Mouse (Mus musculus): ENCODE data around the gene Ifi27l2b.
"Not testable (repeated sequence)": the region's sequence is repeated elsewhere in the genome, so short reads cannot be mapped to it uniquely, and the experiment has no call there.

Ifi27l2b gene

GRCm38 (mm10) chr12:103457140-103457539 is at the start of gene Ifi27l2b:
Ifi27l2b (minus strand) TSS chr12:103457223.
- DNase-seq (ENCODE audit: low read depth): no peak

GRCm38 (mm10) chr12:103504402-103504801 is 47.4 kb upstream of the Ifi27l2b start:
- no peak for DNase-seq (ENCODE audit: low read depth)

GRCm38 (mm10) chr12:103503300-103503699 is 46.3 kb upstream of the Ifi27l2b start:
- DNase-seq (ENCODE audit: low read depth): no peak

GRCm38 (mm10) chr12:103499261-103499660 is 42.2 kb upstream of the Ifi27l2b start:
- no peak for DNase-seq (ENCODE audit: low read depth)

DNA sequence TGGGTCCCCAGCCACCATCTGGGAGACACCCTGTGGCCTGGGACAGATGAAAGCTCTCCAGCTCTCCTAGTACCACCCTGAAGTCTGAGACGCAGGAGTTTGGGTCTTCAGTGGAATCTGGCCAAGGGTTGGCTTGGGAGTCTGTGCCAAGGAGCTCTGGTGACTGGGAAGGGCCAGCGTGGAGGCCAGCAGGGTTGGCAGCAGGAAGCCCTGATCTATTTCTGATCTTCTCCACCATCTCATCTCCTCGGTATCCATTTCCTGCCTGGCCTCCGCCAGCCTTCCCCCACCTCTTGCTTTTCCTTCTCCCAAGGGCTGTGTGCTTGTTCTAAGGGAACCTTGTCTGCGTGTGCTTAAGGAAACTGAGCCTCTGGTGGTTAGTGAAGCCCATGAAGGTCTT is 41.7 kb upstream of the Ifi27l2b start:
- no peak for DNase-seq (ENCODE audit: low read depth)

- peak; percentile 83 for DNase-seq (ENCODE audit: low read depth)
These were observed 37.5 kb upstream of the Ifi27l2b start for GRCm38 (mm10) chr12:103494486-103494885.

GRCm38 (mm10) chr12:103492767-103493166 is 35.7 kb upstream of the Ifi27l2b start:
- DNase-seq (ENCODE audit: low read depth): peak; percentile 93

DNA sequence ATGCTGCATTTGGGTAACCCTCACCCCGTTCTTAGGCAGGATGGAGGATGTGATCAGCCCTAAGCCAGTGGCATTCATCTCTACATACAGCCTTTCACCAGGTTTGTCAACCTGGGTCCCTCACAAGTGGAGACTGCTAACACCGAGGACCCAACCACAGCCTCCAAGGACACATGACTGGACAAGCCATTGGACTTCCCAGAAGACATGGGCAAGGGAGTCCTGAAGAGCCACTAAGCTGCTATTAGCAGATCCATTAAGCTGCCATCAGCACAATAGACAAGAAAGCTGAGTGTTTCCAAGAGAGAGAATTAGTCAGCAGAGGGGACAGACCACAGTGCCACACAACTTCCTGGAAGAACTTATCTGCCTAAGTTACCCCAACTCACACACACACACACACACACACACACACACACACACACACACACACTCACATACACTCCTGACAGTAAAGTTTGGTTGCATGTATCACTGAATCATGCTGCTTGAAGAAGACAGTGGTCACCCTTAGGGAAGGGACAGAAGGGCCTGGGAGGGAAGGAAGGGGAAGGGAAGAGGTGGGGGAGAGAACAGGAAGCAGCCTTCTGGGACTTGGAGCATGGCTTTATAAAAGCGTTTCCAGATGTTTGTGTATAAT is 34.2 kb upstream of the Ifi27l2b start:
- DNase-seq (ENCODE audit: low read depth): peak; percentile 12

- no peak for DNase-seq (ENCODE audit: low read depth)
These were observed 30.7 kb upstream of the Ifi27l2b start for GRCm38 (mm10) chr12:103487750-103488149.

GRCm38 (mm10) chr12:103487276-103487675 is 30.3 kb upstream of the Ifi27l2b start:
- no peak for DNase-seq (ENCODE audit: low read depth)

DNA sequence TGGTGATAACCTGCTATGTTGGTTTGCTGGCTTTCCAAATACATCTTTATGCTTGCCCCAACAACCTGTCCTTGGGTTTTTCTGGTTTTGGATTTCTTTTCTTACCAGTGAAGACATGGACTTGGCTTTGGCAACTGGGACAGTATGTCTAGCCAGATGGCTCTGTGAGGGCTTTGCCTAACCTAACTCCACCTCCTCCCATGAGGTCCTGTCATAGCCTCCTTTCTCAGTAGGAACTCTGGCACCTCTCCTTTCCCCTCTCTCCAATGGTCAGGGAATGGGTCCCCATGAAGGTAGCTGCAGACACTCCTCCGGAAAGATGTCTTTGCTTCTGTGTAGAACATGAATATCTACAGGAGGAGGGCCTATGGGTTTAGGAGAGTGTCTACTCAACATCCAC is 29.7 kb upstream of the Ifi27l2b start:
- no peak for DNase-seq (ENCODE audit: low read depth)

- DNase-seq (ENCODE audit: low read depth): not testable (repeated sequence)
These were observed 27.4 kb upstream of the Ifi27l2b start for GRCm38 (mm10) chr12:103484200-103484972.

- no peak for DNase-seq (ENCODE audit: low read depth)
These were observed 25.8 kb upstream of the Ifi27l2b start for GRCm38 (mm10) chr12:103482781-103483180.

GRCm38 (mm10) chr12:103481671-103482070 is 24.6 kb upstream of the Ifi27l2b start:
- DNase-seq (ENCODE audit: low read depth): no peak

GRCm38 (mm10) chr12:103477461-103478015 is 20.5 kb upstream of the Ifi27l2b start:
- no peak for DNase-seq (ENCODE audit: low read depth)

DNA sequence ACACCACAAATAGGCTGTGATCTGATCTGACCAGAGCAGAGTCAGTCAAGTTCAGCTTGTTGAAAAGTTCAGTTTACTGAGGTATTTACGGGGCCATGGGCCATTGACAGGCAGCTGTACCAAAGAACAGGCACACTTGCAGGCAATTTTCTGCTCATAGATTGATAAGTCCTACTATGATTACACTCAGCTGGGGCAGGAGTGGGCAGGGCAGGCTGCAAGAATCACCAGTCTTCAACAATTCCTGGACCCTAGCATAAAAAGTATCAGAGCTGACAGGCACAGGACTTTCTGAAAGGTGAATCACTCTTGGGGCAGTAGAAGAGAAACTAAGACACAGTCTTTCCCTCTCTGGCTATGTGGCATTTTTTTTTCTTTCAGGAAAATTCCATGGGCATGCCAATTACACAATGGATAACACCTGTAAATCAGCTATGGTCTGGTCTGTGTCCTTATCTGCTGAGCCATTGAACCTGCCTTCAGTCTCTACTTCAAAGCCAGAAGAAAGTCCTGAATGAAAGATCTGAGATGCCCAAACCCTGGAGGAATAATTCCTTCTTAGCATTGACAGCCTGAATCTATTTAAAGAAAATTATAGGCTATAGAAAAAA is 19.9 kb upstream of the Ifi27l2b start:
- DNase-seq (ENCODE audit: low read depth): no peak

- no peak for DNase-seq (ENCODE audit: low read depth)
These were observed 17.5 kb upstream of the Ifi27l2b start for GRCm38 (mm10) chr12:103474481-103474880.

DNA sequence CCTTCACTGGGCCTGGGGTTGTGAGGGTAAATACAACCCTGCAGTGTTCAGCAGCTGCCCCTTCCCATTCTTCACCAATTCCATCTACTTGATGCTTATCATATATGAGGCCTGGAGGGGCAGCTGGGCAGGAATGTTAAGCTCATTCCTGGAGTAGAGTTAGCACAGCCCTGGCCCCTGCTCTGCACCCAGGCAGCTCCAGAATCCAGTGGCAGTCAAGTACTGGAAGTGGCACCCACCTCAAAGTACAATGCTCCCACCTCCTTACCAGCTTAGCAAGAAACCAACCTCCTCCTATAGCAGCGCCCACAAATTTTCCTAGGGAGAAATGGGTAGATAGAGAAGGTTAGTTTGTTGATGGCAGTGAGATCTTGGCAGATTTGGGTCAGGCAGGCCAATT is 296 bp downstream of the Ifi27l2b start:
- not testable (repeated sequence) for DNase-seq (ENCODE audit: low read depth)

DNA sequence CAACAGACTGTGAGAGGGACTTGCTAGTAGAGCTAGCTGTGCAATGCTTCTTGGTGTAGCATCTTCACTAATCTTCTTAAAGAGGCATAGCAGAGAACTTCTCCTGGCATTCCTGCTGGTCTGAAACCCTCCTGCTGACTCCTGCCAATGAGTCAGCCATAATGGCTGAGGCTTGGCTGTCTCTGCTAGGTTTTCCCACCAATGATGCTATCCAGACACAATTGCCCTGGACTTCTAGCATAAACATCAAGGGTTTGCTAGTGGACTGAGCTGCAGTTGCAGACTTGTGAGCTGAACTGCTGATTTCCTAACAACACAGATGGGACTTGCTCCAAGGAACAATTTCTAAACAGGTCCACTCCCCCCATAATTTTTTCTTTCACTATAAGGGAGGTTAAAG is 3.7 kb downstream of the Ifi27l2b start:
- DNase-seq (ENCODE audit: low read depth): no peak

GRCm38 (mm10) chr12:103445060-103445459 is 12.0 kb downstream of the Ifi27l2b start:
- no peak for DNase-seq (ENCODE audit: low read depth)

DNA sequence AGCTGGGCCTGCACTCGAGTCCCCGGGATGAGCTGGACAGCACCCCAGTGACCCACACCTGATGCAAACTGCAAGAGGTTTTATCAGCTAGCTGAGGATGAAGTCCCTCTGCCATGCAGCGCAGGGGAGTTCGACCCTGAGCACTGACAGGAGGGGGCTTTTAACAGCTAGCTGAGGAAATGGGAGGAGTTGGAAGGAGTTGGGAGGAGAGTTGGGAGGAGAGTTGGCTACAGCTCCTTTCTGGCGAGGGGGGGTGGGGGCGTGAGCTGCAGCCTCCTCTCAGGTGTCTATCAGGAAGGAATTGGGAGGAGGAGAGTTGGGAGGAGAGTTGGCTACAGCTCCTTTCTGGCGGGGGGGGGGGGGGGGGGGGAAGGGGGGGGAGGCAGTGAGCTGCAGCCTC is 12.8 kb downstream of the Ifi27l2b start:
- not testable (repeated sequence) for DNase-seq (ENCODE audit: low read depth)

- peak; percentile 80 for DNase-seq (ENCODE audit: low read depth)
These were observed 13.5 kb downstream of the Ifi27l2b start, which contains the start of gene Ifi27l2a for GRCm38 (mm10) chr12:103443524-103443923. Ifi27l2a (minus strand) TSS chr12:103443680.

GRCm38 (mm10) chr12:103437601-103438000 is 19.4 kb downstream of the Ifi27l2b start:
- DNase-seq (ENCODE audit: low read depth): no peak

Measured in naive thymus-derived CD4-positive, alpha-beta T cell, adult 2 months (primary cell).